Comparison of ENCODE assay signal across 10 mouse cellular contexts in genomic region chr16:84527375-84527774, GRCm38 (mm10). TPM values are rescaled to one million over a fixed set of nuclear protein-coding genes. Genes with fewer than 3 reads are reported as not detected.
A peak's percentile ranks its signal among the peaks of the same experiment; 100 is the strongest.
DNase-seq lines count a peak whose midpoint lies in the region; ATAC-seq lines count a peak whose summit lies in the region.
"Had no signal": no experiment of that assay in that cellular context is flagged by ENCODE, and none has a peak within 500 bp of the region (broad histone marks: within the 10 kb centered on the region; RNA-seq: fewer than 3 reads in every experiment).

No protein-coding gene starts in this region.

- DNase-seq in heart, adult 8-10 months (ENCODE audit: low spot score): peak; percentile 11
- DNase-seq in heart, postnatal 25 days (ENCODE audit: low spot score): no peak
- DNase-seq in adrenal gland, postnatal 36 days: peak; percentile 72
- DNase-seq in gastrocnemius, postnatal 10 days: peak; percentile 58
- peak; percentile 12 to 17 for DNase-seq in left cerebral cortex, adult 8-10 months (ENCODE audit: low spot score in 2 of 2)
- peak; percentile 51 for DNase-seq in retina, postnatal 1 day
- DNase-seq in Muller cell, postnatal 12 days (ENCODE audit: inconsistent ontology term): no peak

- intact Hi-C loops in heart, postnatal 25 days (cut with DNase I): loop anchor here (2.0 kb wide), 1 partner anchor 31 kb away; no protein-coding TSS in a partner anchor

- ATAC-seq in CD4-positive, CD25-positive, alpha-beta regulatory T cell, adult 4 months: peak; percentile 77

RNA-seq across cellular contexts. Expression of gene A730009L09Rik, which starts 12.5 kb away (rescaled TPM):
- not detected for total RNA-seq in heart, adult 8-10 months (2022)
- total RNA-seq in heart, postnatal 25 days (2021): not detected
- polyA plus RNA-seq in CD4-positive, CD25-positive, alpha-beta regulatory T cell, adult 4 months (2017; shearing (Covaris generic)): not detected
- not detected for total RNA-seq in adrenal gland, postnatal 36 days (2021)
- not detected for total RNA-seq in gastrocnemius, postnatal 10 days (2021)
- total RNA-seq in left cerebral cortex, adult 8-10 months (2022): under 1 TPM in 3 of 4 experiments, not detected in 1; 0.20 to 0.35 (median 0.27) TPM
- polyA plus RNA-seq: intestine, embryonic 14.5 days; neural tube, embryonic 13.5 days had no signal

Comparison
In these comparisons a context has a peak if more than half of its experiments do, and no peak if none do; other contexts are left out.
1. DNase-seq: peak in heart, adult 8-10 months (single experiment), adrenal gland, postnatal 36 days (2 of 2), gastrocnemius, postnatal 10 days (single experiment), left cerebral cortex, adult 8-10 months (2 of 2) and retina, postnatal 1 day (single experiment); none in heart, postnatal 25 days (single experiment) and Muller cell, postnatal 12 days (single experiment).